ENCODE assay signal across 21 mouse cellular contexts in genomic region chr10:95839803-95840202, GRCm38 (mm10). TPM values are rescaled to one million over a fixed set of nuclear protein-coding genes. Genes with fewer than 3 reads are reported as not detected.
"Had no signal": no experiment of that assay in that cellular context is flagged by ENCODE, and none has a peak within 500 bp of the region (broad histone marks: within the 10 kb centered on the region; RNA-seq: fewer than 3 reads in every experiment).

No protein-coding gene starts in this region.

- H3K4me3 ChIP-seq: intestine, embryonic 15.5 days; limb, embryonic 13.5 days; liver, embryonic 13.5 days; midbrain, embryonic 12.5 days; neural tube, embryonic 13.5 days; stomach, embryonic 15.5 days had no signal

- H3K9me3 ChIP-seq: intestine, embryonic 15.5 days; limb, embryonic 13.5 days; liver, embryonic 13.5 days; midbrain, embryonic 12.5 days; neural tube, embryonic 13.5 days; stomach, embryonic 15.5 days had no signal

- H3K27ac ChIP-seq: intestine, embryonic 15.5 days; limb, embryonic 13.5 days; liver, embryonic 13.5 days; midbrain, embryonic 12.5 days; neural tube, embryonic 13.5 days; stomach, embryonic 15.5 days had no signal

- ATAC-seq: intestine, embryonic 15.5 days; midbrain, embryonic 16.5 days had no signal

- H3K27me3 ChIP-seq: intestine, embryonic 15.5 days; limb, embryonic 13.5 days; liver, embryonic 13.5 days; midbrain, embryonic 12.5 days; neural tube, embryonic 13.5 days; stomach, embryonic 15.5 days had no signal

- H3K36me3 ChIP-seq: intestine, embryonic 15.5 days; limb, embryonic 13.5 days; liver, embryonic 13.5 days; midbrain, embryonic 12.5 days; neural tube, embryonic 13.5 days; stomach, embryonic 15.5 days had no signal

- H3K4me1 ChIP-seq: intestine, embryonic 15.5 days; limb, embryonic 13.5 days; liver, embryonic 13.5 days; stomach, embryonic 15.5 days had no signal

- DNase-seq: left cerebral cortex, postnatal 4 days; liver, embryonic 13.5 days; lung, adult 18-20 months; right cerebral cortex, postnatal 14 days; thymus, adult 2 months; thymus, postnatal 25 days had no signal

- H3K4me2 ChIP-seq: intestine, embryonic 15.5 days; limb, embryonic 13.5 days; liver, embryonic 13.5 days; midbrain, embryonic 12.5 days; neural tube, embryonic 13.5 days; stomach, embryonic 15.5 days had no signal

- H3K9ac ChIP-seq: intestine, embryonic 15.5 days; limb, embryonic 13.5 days; liver, embryonic 13.5 days; midbrain, embryonic 12.5 days; neural tube, embryonic 13.5 days; stomach, embryonic 15.5 days had no signal

RNA-seq across cellular contexts. Expression of gene Gm33543, which starts 2.9 kb away (rescaled TPM):
- total RNA-seq: layer of hippocampus, adult 8-10 months; layer of hippocampus, postnatal 14 days; left cerebral cortex, postnatal 10 days; left cerebral cortex, postnatal 4 days; megakaryocyte-erythroid progenitor cell, adult 5-6 weeks had no signal
- polyA plus RNA-seq: intestine, embryonic 15.5 days; large intestine, adult 2 months; limb, embryonic 13.5 days; liver, embryonic 13.5 days; lung, embryonic 16.5 days; midbrain, embryonic 12.5 days; neural tube, embryonic 13.5 days; spleen, adult 2 months; stomach, embryonic 15.5 days; testis, adult 2 months; urinary bladder, adult 2 months had no signal
